Mouse (Mus musculus) urinary bladder, adult 18-20 months (tissue): ENCODE data around the gene Lsm14b.

Experiments used
- DNase-seq, 2 experiments: peaks; one replicate each; pipeline ENCODE4 v3.0.0; 2022; ENCODE audit warnings: low spot score in 2 of 2, mixed read lengths in 2 of 2

Gene Lsm14b

DNA sequence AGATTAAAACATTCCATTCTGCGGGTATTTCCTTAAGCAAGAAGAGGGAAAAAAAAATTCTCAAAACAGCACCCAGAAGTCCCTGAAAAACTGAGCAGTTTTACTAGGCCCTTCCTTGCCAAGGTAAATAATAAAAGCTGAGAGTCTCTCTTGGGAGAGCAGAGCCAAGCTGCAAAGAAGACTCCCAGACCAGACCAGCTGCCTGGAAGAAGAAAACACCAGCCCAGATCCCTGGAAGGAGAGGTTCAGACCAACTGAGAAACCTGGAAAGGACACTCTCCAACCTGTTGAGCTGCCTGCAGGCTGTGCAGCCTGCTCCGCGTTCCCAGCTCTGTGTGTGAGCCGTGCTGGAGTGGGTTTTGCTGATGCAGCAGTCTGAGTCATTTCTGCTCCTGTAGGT lies 7.2 kb upstream of the Lsm14b start:
- no peak for DNase-seq

- DNase-seq: no peak
These were observed 6.2 kb upstream of the Lsm14b start for GRCm38 (mm10) chr2:180018573-180018972.

DNA sequence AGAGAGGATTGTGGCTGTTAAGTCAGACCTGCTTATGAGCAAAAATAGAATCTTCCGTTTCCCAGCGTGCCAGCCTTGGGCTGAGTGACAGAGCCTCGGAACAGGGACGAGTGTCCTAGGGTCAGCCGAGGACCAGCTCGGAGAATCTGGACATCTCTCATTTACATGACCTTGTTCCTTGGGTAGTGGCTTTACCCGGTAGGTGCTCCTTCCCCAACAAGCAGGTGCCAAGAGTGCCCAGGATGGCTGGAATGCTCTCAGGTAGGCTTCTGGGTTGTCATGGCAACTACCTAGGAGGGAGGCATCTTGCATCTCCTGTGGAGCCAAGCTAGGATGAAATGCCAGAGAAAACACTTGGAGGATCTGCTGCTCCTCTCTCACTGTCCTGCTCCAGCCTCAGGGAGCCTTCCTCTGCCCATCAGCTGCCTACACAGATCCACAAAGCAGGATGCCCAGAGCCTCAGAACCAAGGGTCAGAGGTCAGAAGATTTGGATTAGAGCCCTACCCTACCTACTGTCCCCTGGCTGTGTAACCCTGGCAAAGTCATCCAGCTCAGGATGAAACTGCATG lies 4.6 kb upstream of the Lsm14b start:
- DNase-seq: no peak

DNA sequence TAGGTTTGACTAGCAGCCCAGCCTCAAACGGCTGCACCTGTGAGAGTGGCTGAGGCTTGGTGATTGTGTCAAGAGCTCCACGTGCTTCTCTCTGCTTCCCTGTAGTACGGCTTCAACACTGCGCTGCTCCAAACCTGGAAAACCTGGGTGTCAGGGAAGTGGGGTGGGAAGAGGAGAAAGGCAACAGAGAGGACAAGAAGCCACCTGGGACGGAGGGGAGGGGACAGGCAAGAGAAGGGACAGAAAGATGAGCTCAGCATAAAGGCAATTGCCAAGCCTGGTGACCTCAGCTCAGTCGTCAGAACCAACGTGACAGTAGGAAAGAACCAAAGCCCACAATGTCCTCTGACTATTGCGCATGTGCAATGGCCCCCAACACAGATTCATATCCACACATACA lies 3.9 kb upstream of the Lsm14b start:
- no peak for DNase-seq

DNA sequence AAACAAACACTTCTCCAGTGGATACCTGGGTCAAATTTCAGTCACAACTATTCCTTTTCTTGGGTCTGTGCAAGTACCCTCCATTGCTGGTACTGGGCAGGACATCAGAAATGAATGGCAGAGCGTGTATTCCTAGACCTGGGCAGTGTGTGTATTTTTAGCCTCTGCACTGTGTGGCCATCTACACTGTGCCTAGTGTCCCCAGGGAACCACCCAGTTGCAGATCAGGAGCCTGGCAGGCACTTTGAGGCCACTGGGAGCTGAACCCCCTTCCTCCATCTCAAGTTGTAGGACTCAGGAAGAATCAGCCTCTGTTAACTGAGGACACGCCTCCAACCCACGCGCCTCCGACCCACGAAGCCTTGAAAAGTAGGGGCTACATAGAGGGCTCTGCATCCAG lies 2.0 kb upstream of the Lsm14b start:
- no peak for DNase-seq

- no peak for DNase-seq
These were observed 511 bp downstream of the Lsm14b start for GRCm38 (mm10) chr2:180025135-180025860.

- DNase-seq: no peak
These were observed 1.0 kb downstream of the Lsm14b start for GRCm38 (mm10) chr2:180025861-180026200.

- no peak for DNase-seq
These were observed 3.0 kb downstream of the Lsm14b start for GRCm38 (mm10) chr2:180027768-180028167.

GRCm38 (mm10) chr2:180031270-180031669 lies 6.5 kb downstream of the Lsm14b start:
- DNase-seq: no peak

DNA sequence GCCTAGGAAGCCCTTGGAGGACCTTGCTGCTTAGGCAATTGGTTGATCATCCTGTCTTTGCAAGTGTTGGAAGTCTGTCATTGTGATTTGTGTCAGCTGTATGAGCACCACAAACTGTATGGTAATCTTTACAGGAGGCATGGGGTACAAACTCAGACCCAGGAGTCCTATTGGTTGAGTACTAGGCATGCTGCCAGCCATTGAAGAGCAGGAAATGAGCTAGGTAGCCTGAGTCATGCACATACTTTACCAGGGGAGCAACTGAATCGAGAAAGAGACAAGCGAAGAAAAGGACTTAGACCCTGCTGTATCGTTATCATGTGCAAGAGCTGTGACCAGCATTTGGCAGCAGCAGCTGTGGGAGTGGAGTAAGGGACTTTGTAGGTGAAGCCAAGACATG lies 8.1 kb downstream of the Lsm14b start:
- DNase-seq: no peak

DNA sequence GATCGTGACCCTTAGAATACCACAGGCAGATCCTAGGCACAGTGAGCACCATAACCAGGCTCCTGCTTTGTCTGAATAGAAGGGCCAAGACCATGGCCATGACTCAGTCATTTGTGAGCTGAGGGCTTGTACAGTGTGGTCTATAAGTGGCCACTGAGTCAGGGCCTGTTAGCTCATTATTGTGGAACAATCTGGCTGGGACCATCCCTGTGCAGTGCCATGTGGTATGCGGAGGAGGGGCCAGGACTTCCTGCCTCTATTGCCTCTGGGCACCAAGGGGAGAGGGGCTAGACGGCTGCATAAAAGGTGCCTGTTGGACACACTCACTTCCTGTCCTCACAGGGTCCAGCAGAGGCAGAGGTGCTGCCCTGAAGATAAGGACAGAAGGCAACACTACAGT lies 9.2 kb downstream of the Lsm14b start:
- DNase-seq: no peak

DNA sequence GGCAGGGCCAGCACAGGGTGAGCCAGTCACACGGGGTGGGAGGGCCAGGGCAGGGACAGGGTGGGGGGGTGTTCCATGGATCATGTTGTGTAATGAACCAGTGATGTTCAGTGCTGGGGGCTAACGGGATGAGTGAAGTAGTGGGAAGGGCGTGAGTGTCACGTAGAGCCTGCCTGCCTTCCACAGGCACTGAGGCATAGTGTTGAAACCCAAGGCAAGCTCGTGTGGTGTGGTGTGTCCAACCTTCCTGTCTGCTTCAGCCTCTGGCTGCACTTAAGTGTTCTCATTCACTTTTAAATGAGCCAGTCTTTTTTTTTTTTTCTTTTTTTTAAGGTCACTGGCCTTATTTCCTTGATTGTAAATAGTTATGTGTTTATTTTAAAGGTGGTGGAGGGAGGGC lies 10.0 kb downstream of the Lsm14b start:
- no peak for DNase-seq

DNA sequence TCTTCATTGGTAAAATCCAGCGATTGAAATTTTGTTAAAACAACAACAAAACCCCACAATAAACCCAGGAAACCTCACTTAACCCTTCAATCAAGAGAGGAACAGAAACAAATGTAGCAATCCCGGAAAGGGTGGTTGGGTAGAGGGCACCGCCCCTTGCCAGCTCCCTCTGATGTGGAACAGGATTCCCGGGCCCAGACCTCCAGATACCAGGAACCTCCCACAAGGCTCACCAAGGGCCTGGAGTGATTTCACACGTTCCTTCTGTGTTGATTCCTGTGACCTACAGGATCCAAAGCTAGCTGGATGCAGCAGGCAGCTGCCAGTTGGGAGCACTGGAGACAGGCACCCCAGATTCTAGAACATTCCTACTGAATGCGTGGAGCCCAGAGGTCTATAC lies 15.6 kb downstream of the Lsm14b start:
- DNase-seq: no peak

DNA sequence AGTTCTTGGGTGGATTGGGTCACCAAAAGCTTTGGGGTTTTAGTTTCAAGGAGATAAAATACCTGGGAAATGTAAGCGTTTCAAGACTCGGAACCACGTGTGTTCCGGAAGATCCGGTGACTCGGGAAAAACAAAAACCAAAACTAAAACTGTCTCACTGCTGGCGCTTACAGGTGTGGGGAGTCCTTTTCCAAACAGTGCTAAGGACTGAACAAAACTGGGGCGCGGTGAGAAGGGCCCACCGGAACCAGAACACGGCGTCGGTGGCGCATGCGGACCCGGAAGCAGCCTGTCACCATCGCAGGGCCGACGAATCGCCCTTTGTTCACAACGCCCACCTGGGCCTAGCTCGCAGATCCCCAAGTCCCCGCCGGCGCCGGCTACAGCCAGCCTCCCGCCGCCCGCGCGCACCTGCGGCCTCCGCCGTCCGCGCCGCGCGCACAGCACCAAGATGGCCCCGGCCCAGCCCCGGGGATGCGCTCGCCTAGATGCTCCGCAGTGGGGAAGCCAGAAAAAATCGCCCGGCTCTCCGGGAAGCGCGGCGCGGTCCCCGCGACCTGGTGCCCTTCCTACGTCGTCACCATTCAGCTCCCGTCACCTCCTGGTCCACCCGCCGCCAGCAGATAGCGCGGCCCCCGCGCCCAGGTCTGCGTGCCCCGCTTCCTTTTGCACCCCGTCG lies 16.9 kb downstream of the Lsm14b start:
- DNase-seq: no peak

- DNase-seq: peak; percentile 81 to 85
These were observed 17.6 kb downstream of the Lsm14b start, which contains the start of the genes Psma7 and Ss18l1 for GRCm38 (mm10) chr2:180042256-180042857. TSS of gene Psma7 (minus strand) at chr2:180042433. TSS of gene Ss18l1 (plus strand) at chr2:180042509.

DNA sequence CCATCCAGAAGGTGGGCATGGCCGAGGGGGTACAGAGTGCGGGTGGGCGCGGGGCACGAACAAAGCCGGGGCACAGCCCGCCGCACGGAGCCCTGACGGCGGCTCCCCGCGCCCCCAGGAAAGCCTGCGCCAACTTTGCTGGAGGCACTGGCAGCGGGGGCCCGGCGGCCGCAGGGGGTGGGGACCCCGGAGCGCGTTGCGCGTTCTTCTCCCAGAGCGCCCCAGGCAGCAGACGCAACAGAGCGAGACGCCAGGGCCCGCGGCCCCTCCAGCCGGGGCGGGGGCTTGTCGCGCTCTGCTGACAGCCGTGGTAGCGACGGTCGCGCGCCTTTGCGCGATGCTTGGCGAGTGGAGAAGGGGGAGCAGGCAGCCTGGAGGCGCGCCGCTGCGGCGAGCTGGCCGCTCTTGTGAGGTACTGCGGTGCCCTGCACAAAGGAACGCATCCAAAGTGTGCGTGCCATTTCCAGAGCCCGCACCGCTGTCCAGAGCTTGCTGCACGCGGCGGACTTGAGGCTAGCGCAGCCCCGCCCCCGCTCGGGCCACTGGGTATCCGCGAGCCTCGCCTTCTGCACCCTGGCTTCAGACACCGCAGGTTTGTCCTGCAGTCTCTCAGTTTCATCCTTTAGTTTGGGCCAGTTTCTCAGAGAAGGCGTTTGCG lies 18.2 kb downstream of the Lsm14b start:
- DNase-seq: peak; percentile 14 to 49

DNA sequence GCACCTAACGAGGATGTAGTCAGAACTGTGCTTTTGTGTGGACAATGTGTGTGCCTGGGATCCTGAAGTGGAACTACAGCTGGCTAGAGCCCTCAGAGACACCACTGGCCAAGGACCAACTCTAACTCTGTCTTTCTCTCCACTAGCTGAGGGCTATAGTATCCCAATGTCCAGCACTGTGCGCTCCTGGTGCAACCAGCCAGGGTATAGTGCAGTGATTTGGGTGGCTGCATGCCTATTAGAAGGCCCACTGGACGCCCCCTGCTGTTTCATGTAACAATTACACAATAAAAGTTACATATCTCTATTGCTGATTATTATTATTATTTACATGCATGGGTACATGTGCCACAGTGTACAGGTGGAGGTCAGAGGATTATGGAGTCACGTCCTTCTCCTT lies 20.5 kb downstream of the Lsm14b start:
- no peak for DNase-seq

DNA sequence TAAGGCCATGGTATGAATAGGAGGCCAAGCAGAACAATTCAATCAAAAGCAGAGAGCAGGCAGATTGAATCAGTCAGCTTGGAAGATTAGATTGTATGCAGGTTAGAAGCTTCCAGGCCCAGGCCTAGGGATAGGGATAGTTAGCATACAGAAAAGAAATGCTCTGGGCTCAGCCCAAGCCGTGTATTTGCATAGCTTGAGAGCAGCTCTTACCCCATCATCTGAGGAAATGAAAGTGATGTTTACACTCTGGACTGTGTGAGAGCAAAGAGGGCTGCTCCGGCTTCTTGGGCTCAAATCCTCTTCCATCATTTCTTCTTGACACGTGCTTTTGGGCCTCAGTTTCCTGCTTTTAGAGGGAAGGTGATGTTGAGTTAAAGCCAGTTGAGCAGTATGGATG lies 22.8 kb downstream of the Lsm14b start:
- DNase-seq: no peak

DNA sequence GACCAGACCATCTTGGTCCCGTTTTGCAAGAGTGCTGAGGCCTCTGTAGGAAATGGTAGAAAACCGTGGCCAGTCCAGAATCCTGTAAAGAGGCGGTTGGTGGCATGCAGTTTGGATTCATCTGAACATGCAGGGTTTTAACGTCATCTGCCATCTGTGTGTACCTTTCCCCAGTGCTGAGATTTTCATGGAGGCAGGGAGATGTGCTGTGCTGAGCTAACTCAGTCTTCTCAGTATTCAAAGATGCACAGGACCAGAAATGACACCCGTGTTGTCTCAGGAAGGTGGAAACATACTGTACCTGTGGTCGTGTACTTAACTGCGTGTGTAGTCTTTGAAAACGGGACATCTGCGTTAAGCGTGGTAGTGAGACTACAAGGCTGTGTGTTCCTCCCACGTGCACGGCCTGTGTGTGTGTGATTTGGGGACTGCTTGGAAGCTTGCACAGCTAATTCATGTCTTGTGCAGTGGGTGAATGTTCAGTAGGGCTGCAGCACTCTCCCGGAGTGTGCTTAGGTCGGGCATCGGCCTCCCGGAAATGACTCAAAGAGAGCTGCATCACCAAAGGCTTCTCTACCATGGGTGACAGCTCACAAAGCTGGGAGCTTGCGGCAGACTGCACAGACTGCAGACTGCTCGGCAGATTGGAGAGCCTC lies 23.3 kb downstream of the Lsm14b start:
- DNase-seq: no peak

- DNase-seq: peak; percentile 59 to 60
These were observed 26.2 kb downstream of the Lsm14b start for GRCm38 (mm10) chr2:180050986-180051385.

DNA sequence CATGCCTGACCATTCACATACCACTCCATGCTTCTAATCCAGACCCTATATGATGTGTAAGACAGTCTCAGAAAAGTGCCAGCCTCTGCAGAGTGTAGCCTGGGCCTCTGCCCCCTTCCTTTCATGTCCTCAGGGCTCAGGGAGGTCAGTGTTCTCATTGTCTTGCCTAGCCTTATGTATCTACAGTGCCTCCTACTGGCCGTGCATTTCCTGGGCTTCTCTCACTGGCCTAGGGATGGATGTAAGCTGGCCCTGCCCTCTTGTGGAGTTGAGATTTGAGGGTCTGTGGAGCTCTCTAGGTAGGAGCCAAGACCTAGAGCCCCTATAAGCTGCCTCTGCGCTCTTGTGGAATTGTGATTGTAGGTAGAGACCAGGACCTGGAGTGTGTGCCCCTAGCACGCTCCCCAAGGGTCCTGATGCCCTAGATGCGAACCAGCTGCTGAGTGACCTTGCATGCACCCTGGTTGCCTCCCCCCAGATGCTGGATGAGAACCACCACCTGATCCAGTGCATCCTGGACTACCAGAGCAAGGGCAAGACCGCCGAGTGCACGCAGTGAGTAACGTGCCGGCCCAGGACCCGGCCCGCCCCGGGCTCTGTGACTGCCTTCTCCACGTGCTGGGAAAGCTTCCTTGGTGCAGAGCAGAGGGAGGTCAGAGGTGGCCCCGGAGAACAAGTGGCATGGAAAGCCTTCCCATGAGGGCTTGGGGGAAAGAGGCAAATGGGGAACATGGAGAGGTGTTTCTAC lies 27.4 kb downstream of the Lsm14b start:
- no peak for DNase-seq
